Mouse (Mus musculus): ENCODE results near the gene Defb43. TPM values are rescaled to one million over a fixed set of nuclear protein-coding genes. Genes with fewer than 3 reads are reported as not detected.

Gene Defb43
- total RNA-seq, 1 experiment from 2014 or later, result not detected

DNA sequence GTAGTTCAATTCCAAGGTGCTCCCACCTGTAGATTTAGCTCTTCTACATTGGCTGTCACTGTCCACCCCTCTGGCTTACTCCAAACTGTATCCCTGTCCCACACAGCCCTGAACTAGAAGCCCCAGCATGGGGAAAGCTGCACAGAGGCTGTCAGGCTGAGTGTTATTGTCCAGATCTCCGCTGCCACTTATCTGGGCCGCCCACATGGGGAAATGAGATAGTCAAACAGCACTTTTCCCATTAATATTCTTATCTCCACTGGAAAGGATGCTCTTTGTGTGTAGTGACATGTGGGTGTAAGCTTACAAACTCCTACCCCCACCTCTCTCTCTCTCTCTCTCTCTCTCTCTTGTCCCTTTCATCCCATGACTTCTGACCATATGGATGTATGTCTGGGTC is 50.6 kb downstream of the Defb43 start:
- no peak for ATAC-seq (ENCODE audit: extremely low read depth, insufficient number of reproducible peaks, low FRiP score, poor library complexity, severe bottlenecking)

DNA sequence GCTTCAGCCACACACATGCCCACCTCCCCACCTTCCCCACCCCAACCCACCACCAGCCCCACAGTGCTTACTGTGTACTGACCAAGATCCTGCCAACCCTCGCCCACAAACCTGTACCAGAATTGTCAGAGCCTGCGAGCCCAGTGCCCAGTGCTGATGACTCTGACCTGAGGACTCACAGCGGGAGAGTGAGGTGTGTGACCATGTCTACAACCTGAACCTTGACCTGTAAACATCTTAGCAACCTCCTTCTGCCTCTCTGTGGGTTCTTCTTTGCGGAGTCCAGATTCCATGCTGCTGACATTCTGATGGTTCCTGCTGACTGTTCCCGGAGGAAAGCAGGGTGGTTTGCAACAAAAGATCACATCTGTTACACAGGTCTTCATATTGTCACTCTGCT is 53.8 kb downstream of the Defb43 start:
- ATAC-seq (ENCODE audit: extremely low read depth, insufficient number of reproducible peaks, low FRiP score, poor library complexity, severe bottlenecking), result no peak

DNA sequence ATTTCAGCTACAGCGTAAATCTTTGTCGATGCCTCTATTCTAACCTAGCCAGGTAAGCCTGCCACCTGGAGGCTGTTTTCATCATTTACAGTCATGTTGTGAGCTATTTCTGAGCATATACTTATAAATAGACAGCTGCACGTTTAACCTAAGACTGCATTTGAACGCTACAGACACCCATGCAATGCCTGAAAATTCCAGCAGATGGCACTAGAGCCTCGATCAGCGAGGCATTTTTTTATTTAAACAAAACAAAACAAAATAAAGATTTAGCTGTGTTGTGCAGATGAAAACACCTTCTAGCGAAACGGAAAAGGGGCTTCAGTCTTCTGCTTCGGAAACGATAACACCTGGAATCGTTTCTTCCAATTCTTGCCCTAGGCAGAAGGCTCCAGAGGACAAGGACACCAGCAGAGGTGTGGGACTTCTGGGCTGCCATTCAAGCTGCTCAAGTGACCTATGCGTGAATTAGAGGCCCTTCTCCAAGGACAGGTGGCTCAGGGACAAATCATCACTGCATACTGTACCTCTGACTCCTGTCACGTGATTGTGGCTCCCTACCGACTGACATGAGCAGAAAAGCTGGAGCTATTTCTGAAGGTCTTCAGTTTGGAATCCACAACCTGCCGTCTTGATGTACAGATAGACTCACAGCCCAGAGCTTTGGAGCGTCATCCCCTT is 55.2 kb downstream of the Defb43 start:
- ATAC-seq (ENCODE audit: extremely low read depth, insufficient number of reproducible peaks, low FRiP score, poor library complexity, severe bottlenecking), result no peak

Other genes starting within 250 kb of the Defb43 start
- gene Wdfy2, start 174.1 kb upstream of the Defb43 start, total RNA-seq (2017), result 46.4 and 48.5 TPM in 2 replicates
- not detected in 2 replicates for gene Defb48, start 27.3 kb upstream of the Defb43 start, total RNA-seq (2017)
- gene Defb47, start 13.7 kb upstream of the Defb43 start, total RNA-seq (2017), result not detected in 2 replicates
- gene Defb42, start 35.2 kb downstream of the Defb43 start, total RNA-seq (2017), result not detected in 2 replicates
- gene Defb30, start 38.2 kb downstream of the Defb43 start, total RNA-seq (2017), result not detected in 2 replicates